ENCODE assay signal across 23 mouse cellular contexts in genomic region chr11:85667176-85667575, GRCm38 (mm10).
DNase-seq lines count a peak whose midpoint lies in the region; ATAC-seq and TF ChIP-seq lines count a peak whose summit lies in the region.
"Had no signal": no experiment of that assay in that cellular context is flagged by ENCODE, and none has a peak within 500 bp of the region (broad histone marks: within the 10 kb centered on the region; RNA-seq: fewer than 3 reads in every experiment).

No protein-coding gene starts in this region.

- H3K36me3 ChIP-seq in heart, embryonic 13.5 days: no peaks in the 10 kb centered on the region
- H3K36me3 ChIP-seq in heart, embryonic 11.5 days (ENCODE audit: control insufficient read depth, insufficient read depth, low read length): no peaks in the 10 kb centered on the region
- H3K36me3 ChIP-seq in kidney, embryonic 15.5 days: no peaks in the 10 kb centered on the region
- no peaks in the 10 kb centered on the region for H3K36me3 ChIP-seq in lung, postnatal 0 days (ENCODE audit: insufficient read depth, low read length)
- no peaks in the 10 kb centered on the region for H3K36me3 ChIP-seq in stomach, embryonic 16.5 days (ENCODE audit: control insufficient read depth, insufficient read depth, low read length)
- H3K36me3 ChIP-seq: G1E; neural tube, embryonic 15.5 days had no signal

- no peak overlapping the region for H3K9ac ChIP-seq in heart, embryonic 13.5 days
- H3K9ac ChIP-seq in heart, embryonic 11.5 days (ENCODE audit: low read depth, low read length): no peak overlapping the region
- H3K9ac ChIP-seq in kidney, embryonic 15.5 days: no peak overlapping the region
- no peak overlapping the region for H3K9ac ChIP-seq in lung, postnatal 0 days (replicated peaks; ENCODE audit: low read depth)
- no peak overlapping the region for H3K9ac ChIP-seq in stomach, embryonic 16.5 days (ENCODE audit: low read length)
- H3K9ac ChIP-seq: forebrain, embryonic 13.5 days; neural tube, embryonic 15.5 days had no signal

- H3K4me3 ChIP-seq in heart, embryonic 13.5 days: no peak overlapping the region
- H3K4me3 ChIP-seq in heart, embryonic 11.5 days (ENCODE audit: low read depth, low read length): no peak overlapping the region
- H3K4me3 ChIP-seq in kidney, embryonic 15.5 days (replicated peaks): no peak overlapping the region
- H3K4me3 ChIP-seq in lung, postnatal 0 days (ENCODE audit: low read depth, low read length): no peak overlapping the region
- no peak overlapping the region for H3K4me3 ChIP-seq in lung, adult 2 months (replicated peaks; ENCODE audit: extremely low read depth, low read depth, low read length)
- no peak overlapping the region for H3K4me3 ChIP-seq in stomach, embryonic 16.5 days (replicated peaks; ENCODE audit: low read length)
- H3K4me3 ChIP-seq: erythroblast, embryonic 14.5 days; forebrain, embryonic 13.5 days; megakaryocyte, embryonic 14.5 days; neural tube, embryonic 15.5 days had no signal

- H3K4me2 ChIP-seq in heart, embryonic 13.5 days: peak overlapping the region; percentile 47
- no peak overlapping the region for H3K4me2 ChIP-seq in heart, embryonic 11.5 days
- H3K4me2 ChIP-seq in kidney, embryonic 15.5 days: peak overlapping the region; percentile 29; the same call in 1 of the 2 replicates
- H3K4me2 ChIP-seq in lung, postnatal 0 days (replicated peaks; ENCODE audit: low read depth, low read length): peak overlapping the region; percentile 32; the same call in 1 of the 2 replicates
- no peak overlapping the region for H3K4me2 ChIP-seq in stomach, embryonic 16.5 days (ENCODE audit: low read depth, low read length)
- H3K4me2 ChIP-seq: forebrain, embryonic 13.5 days; liver, embryonic 11.5 days; neural tube, embryonic 15.5 days had no signal

- H3K27me3 ChIP-seq in heart, embryonic 13.5 days (replicated peaks): 0 out of 2 replicates have a peak, but pooled peaks cover 5% of the 10 kb centered on the region
- H3K27me3 ChIP-seq in heart, embryonic 11.5 days (ENCODE audit: control insufficient read depth, insufficient read depth, low read length): no peaks in the 10 kb centered on the region
- 0 out of 2 replicates have a peak, but pooled peaks cover 4% of the 10 kb centered on the region for H3K27me3 ChIP-seq in kidney, embryonic 15.5 days
- no peaks in the 10 kb centered on the region for H3K27me3 ChIP-seq in lung, postnatal 0 days (replicated peaks; ENCODE audit: insufficient read depth, low read length)
- no peaks in the 10 kb centered on the region for H3K27me3 ChIP-seq in stomach, embryonic 16.5 days (ENCODE audit: control insufficient read depth, insufficient read depth, low read length)
- H3K27me3 ChIP-seq: forebrain, embryonic 13.5 days; neural tube, embryonic 15.5 days had no signal

- H3K4me1 ChIP-seq in heart, embryonic 13.5 days: peaks cover 25% of the 10 kb centered on the region
- peaks cover 13% of the 10 kb centered on the region for H3K4me1 ChIP-seq in heart, embryonic 11.5 days (ENCODE audit: control insufficient read depth, insufficient read depth, low read length)
- peaks cover 25% of the 10 kb centered on the region for H3K4me1 ChIP-seq in kidney, embryonic 15.5 days
- peaks cover 2% of the 10 kb centered on the region; the same call in 1 of the 2 replicates for H3K4me1 ChIP-seq in lung, postnatal 0 days (ENCODE audit: insufficient read depth, low read depth, low read length)
- peaks cover 2% of the 10 kb centered on the region; the same call in 1 of the 2 replicates for H3K4me1 ChIP-seq in lung, adult 2 months (ENCODE audit: control insufficient read depth, insufficient read depth, low read length)
- H3K4me1 ChIP-seq in stomach, embryonic 16.5 days (ENCODE audit: control insufficient read depth, insufficient read depth, low read length): peaks cover 8% of the 10 kb centered on the region

- DNase-seq in kidney, postnatal 25 days: no peak
- no peak for DNase-seq in lung, postnatal 0 days (ENCODE audit: low spot score)
- DNase-seq in lung, adult 2 months: no peak
- no peak for DNase-seq in urinary bladder, postnatal 25 days (ENCODE audit: low spot score)
- DNase-seq: adrenal gland, postnatal 25 days; cerebellum, adult 11-12 months; cerebellum, postnatal 14 days; gastrocnemius, postnatal 14 days; kidney, postnatal 36 days; right cerebral cortex, postnatal 14 days; spleen, adult 18-20 months had no signal

- 62% methylated on average over 7 of the region's 7 CpGs for WGBS in heart, embryonic 13.5 days
- WGBS in heart, embryonic 11.5 days (ENCODE audit: insufficient replicate concordance): 58% methylated on average over 7 of the region's 7 CpGs
- 44% methylated on average over 7 of the region's 7 CpGs for WGBS in kidney, embryonic 15.5 days
- WGBS in lung, postnatal 0 days: 35% methylated on average over 7 of the region's 7 CpGs
- WGBS in lung, adult 2 months: 42% methylated on average over 7 of the region's 7 CpGs
- 28% methylated on average over 7 of the region's 7 CpGs for WGBS in stomach, embryonic 16.5 days

- TF ChIP-seq EP300 in lung, postnatal 0 days (IDR thresholded peaks at IDR 0.05): no peak

- H3K27ac ChIP-seq in heart, embryonic 13.5 days (replicated peaks): no peak overlapping the region
- H3K27ac ChIP-seq in heart, embryonic 11.5 days (ENCODE audit: low read depth, low read length): no peak overlapping the region
- H3K27ac ChIP-seq in kidney, embryonic 15.5 days: peak overlapping the region; percentile 59; the same call in 1 of the 2 replicates
- peak overlapping the region; percentile 68; the same call in 1 of the 2 replicates for H3K27ac ChIP-seq in lung, postnatal 0 days (ENCODE audit: low read length)
- peak overlapping the region; percentile 50 for H3K27ac ChIP-seq in stomach, embryonic 16.5 days (ENCODE audit: low read length)
- H3K27ac ChIP-seq: forebrain, embryonic 13.5 days; hindbrain, postnatal 0 days; neural tube, embryonic 15.5 days had no signal

- no peaks in the 10 kb centered on the region for H3K9me3 ChIP-seq in heart, embryonic 13.5 days
- H3K9me3 ChIP-seq in heart, embryonic 11.5 days (replicated peaks; ENCODE audit: control insufficient read depth, low read length): no peaks in the 10 kb centered on the region
- H3K9me3 ChIP-seq in kidney, embryonic 15.5 days (replicated peaks): no peaks in the 10 kb centered on the region
- no peaks in the 10 kb centered on the region for H3K9me3 ChIP-seq in lung, postnatal 0 days (ENCODE audit: low read length)
- no peaks in the 10 kb centered on the region for H3K9me3 ChIP-seq in stomach, embryonic 16.5 days (replicated peaks; ENCODE audit: control insufficient read depth, low read length)
- H3K9me3 ChIP-seq: forebrain, embryonic 13.5 days; G1E; megakaryocyte, embryonic 14.5 days; neural tube, embryonic 15.5 days had no signal

- no peak for ATAC-seq in heart, embryonic 13.5 days (ENCODE audit: extremely low read depth, insufficient number of reproducible peaks, low FRiP score, low TSS enrichment)
- no peak for ATAC-seq in heart, embryonic 11.5 days (replicated peaks; ENCODE audit: insufficient number of reproducible peaks, low FRiP score, low TSS enrichment)
- ATAC-seq in kidney, embryonic 15.5 days (replicated peaks; ENCODE audit: low FRiP score): no peak
- ATAC-seq in lung, postnatal 0 days: no peak
- ATAC-seq in stomach, embryonic 16.5 days (ENCODE audit: insufficient read depth, low FRiP score): no peak
- ATAC-seq: forebrain, embryonic 13.5 days; hindbrain, postnatal 0 days; midbrain, embryonic 16.5 days had no signal

- TF ChIP-seq POLR2A in lung, adult 2 months (IDR thresholded peaks at IDR 0.05; ENCODE audit: borderline replicate concordance, extremely low read depth, low read depth, low read length): no peak

- no peak for TF ChIP-seq CTCF in lung, postnatal 0 days (IDR thresholded peaks at IDR 0.05)
- no peak for TF ChIP-seq CTCF in lung, adult 2 months (IDR thresholded peaks at IDR 0.05; ENCODE audit: insufficient read depth, low read length)

Comparison
In these comparisons a context has a peak if more than half of its experiments do, and no peak if none do; other contexts are left out.
1. H3K4me2 ChIP-seq: peak in heart, embryonic 13.5 days (single experiment), kidney, embryonic 15.5 days (single experiment) and lung, postnatal 0 days (single experiment); none in heart, embryonic 11.5 days (single experiment) and stomach, embryonic 16.5 days (single experiment).
2. H3K27ac ChIP-seq: peak in kidney, embryonic 15.5 days (single experiment), lung, postnatal 0 days (single experiment) and stomach, embryonic 16.5 days (single experiment); none in heart, embryonic 13.5 days (single experiment) and heart, embryonic 11.5 days (single experiment).